Mouse (Mus musculus) forebrain, postnatal 0 days (tissue): Measurements from ENCODE around the gene Uck2. TPM values are rescaled to one million over a fixed set of nuclear protein-coding genes. Genes with fewer than 3 reads are reported as not detected.
A peak's percentile ranks its signal among the peaks of the same experiment; 100 is the strongest.

Experiments
- ATAC-seq: fragments of 200-750 bp; cut with Nextera tagmentation; 2 replicates; pipeline ENCODE4 v1.8.0; 2017; ENCODE audit warnings: mild to moderate bottlenecking, moderate library complexity
- DNase-seq: peaks from one replicate; pipeline ENCODE4 v3.0.0-alpha.2; 2015
- H3K27ac ChIP-seq: fragments of 300-500 bp; sonication (generic); 2 replicates; pipeline ENCODE4 v1.5.1; 2014; ENCODE audit warnings: low read depth, mild to moderate bottlenecking, antibody characterized with exemption, low read length, moderate library complexity, mixed read lengths
- H3K27me3 ChIP-seq: fragments of 300-500 bp; sonication (generic); 2 replicates; pipeline ENCODE4 v1.6.1; 2014; ENCODE audit warnings: mild to moderate bottlenecking, low read length, mixed read lengths; ENCODE audit not compliant: insufficient read depth
- H3K36me3 ChIP-seq: fragments of 300-500 bp; sonication (generic); 2 replicates; pipeline ENCODE4 v1.6.1; 2014; ENCODE audit warnings: mild to moderate bottlenecking, moderate library complexity; ENCODE audit not compliant: insufficient read depth
- H3K4me1 ChIP-seq: fragments of 300-500 bp; sonication (generic); 2 replicates; pipeline ENCODE4 v1.6.1; 2014; ENCODE audit warnings: antibody characterized with exemption; ENCODE audit not compliant: insufficient read depth
- H3K4me2 ChIP-seq: fragments of 300-500 bp; sonication (generic); 2 replicates; pipeline ENCODE4 v1.6.1; 2014; ENCODE audit warnings: low read depth, mild to moderate bottlenecking, moderate library complexity
- H3K4me3 ChIP-seq: fragments of 300-500 bp; sonication (generic); 2 replicates; pipeline ENCODE4 v1.5.1; 2014; ENCODE audit warnings: low read depth, low read length, mixed read lengths
- H3K9ac ChIP-seq: fragments of 300-500 bp; sonication (generic); 2 replicates; pipeline ENCODE4 v1.6.1; 2014; ENCODE audit warnings: mild to moderate bottlenecking
- H3K9me3 ChIP-seq: fragments of 300-500 bp; sonication (generic); 2 replicates; pipeline ENCODE4 v1.6.1; 2016; ENCODE audit warnings: low read length
- CTCF ChIP-seq: sonication (generic); IDR thresholded peaks from 2 replicates; pipeline ENCODE4 v1.5.1; 2016; ENCODE audit warnings: antibody characterized with exemption, control low read depth, low read depth
- WGBS: fragments of 180-500 bp; shearing (Covaris S2); extraction: QIAGEN DNeasy Blood & Tissue Kit; methylation state at CpG from one replicate; pipeline ENCODE4 v1.1.7; 2014; 5-methylcytosine and 5-hydroxymethylcytosine counted together
- polyA plus RNA-seq: library from polyadenylated mRNA; unstranded; fragments of >200 nt; fragmentation: Nextera tagmentation; extraction: Ambion mirVana; gene quantifications from 2 replicates; pipeline ENCODE4 v1.2.1, GENCODE M21; 2015
- total RNA-seq: library from RNA; depleted of rRNA; stranded (reverse); fragments of >200 nt; gene quantifications from 2 replicates; pipeline ENCODE4 v1.2.3, GENCODE M21; 2014

Gene Uck2
- total and polyA plus RNA-seq, 2 experiments from 2014 or later, result 48.2 to 80.7 TPM

- H3K27me3 ChIP-seq, result no peaks in the 10 kb centered on the region
Measured at GRCm38 (mm10) chr1:167236790-167237189, 48.3 kb downstream of the Uck2 start.

GRCm38 (mm10) chr1:167234344-167234743, 50.8 kb downstream of the Uck2 start:
- H3K9ac ChIP-seq, result no peak overlapping the region
- ATAC-seq (no peak), DNase-seq (no peak)
- no peak overlapping the region for H3K4me2 ChIP-seq
- no peaks in the 10 kb centered on the region for H3K27me3 ChIP-seq
- TF ChIP-seq CTCF, result no peak
- H3K9me3 ChIP-seq, result no peaks in the 10 kb centered on the region
- no peak overlapping the region for H3K4me3 ChIP-seq
- H3K36me3 ChIP-seq, result peaks cover 42% of the 10 kb centered on the region
- 94% methylated on average over 10 of the region's 10 CpGs for WGBS
- no peak overlapping the region for H3K27ac ChIP-seq
- H3K4me1 ChIP-seq, result no peaks in the 10 kb centered on the region; the same call in 1 of the 2 replicates

More at GRCm38 (mm10) chr1:167236790-167237189, 48.3 kb downstream of the Uck2 start:
- no peak overlapping the region for H3K27ac ChIP-seq
- WGBS, result 72% methylated on average over 8 of the region's 8 CpGs
- TF ChIP-seq CTCF, result no peak
- H3K9ac ChIP-seq, result no peak overlapping the region
- no peak overlapping the region for H3K4me2 ChIP-seq
- no peaks in the 10 kb centered on the region for H3K9me3 ChIP-seq
- H3K4me3 ChIP-seq, result no peak overlapping the region
- ATAC-seq (no peak), DNase-seq (no peak)
- H3K36me3 ChIP-seq, result peaks cover 37% of the 10 kb centered on the region
- H3K4me1 ChIP-seq, result peaks cover 10% of the 10 kb centered on the region; the same call in 1 of the 2 replicates

DNA sequence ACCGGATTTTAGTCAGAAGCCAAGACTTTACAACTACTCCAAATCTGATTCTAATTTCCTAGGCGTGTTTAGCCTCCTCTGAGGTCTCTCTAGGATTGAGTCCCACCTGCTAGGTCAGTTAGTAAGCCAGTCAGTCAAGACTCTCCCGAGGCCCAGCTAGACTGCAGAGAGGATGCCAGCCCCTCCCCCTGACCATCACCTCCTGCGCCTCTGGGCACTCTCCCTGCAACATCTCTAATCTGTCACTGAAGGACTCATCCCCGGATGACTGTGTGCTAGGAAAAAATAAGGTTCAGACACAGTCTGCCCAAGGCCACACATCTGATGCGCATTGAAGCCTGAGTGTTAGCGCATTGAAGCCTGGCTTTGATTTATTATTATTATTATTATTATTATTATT, 52.2 kb downstream of the Uck2 start:
- DNase-seq (no peak), ATAC-seq (no peak)
- 86% methylated on average over 7 of the region's 7 CpGs for WGBS
- H3K4me2 ChIP-seq, result no peak overlapping the region
- TF ChIP-seq CTCF, result no peak
- no peaks in the 10 kb centered on the region for H3K9me3 ChIP-seq
- no peak overlapping the region for H3K27ac ChIP-seq
- no peaks in the 10 kb centered on the region for H3K27me3 ChIP-seq
- no peak overlapping the region for H3K4me3 ChIP-seq
- no peaks in the 10 kb centered on the region for H3K4me1 ChIP-seq
- peaks cover 51% of the 10 kb centered on the region for H3K36me3 ChIP-seq
- no peak overlapping the region for H3K9ac ChIP-seq

DNA sequence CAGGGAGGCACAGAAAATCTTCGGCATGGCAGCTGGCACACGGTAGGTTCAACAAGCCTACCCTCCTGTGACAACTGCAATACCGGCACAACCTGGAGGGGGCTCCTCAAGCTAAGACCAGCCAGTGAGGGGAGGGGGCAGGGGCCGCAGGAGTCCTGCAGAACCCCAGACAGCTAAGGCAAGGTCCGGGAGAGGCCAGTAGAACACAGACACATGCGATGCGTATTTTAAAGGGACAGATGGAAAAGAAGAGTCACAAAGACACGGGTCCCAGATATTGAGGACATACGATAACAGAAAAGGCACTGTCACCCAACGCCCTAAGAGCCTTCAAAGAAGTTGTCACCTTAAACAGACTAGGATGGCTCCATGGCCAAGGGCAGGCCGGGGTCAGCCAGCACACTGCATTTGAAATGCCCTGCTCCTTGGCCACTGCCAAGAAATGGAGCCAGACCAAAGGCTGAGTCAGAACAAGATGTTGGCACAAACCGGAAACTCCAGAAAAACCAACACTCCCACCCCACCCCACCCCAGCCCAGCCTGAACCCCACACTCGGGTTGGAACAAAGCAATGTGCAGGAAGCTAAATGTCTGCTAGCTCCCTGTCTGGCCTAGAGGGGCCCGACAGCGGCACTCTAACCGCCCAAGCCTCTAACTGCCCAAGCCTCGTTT, 53.4 kb downstream of the Uck2 start:
- DNase-seq (no peak), ATAC-seq (peak; percentile 49; the same call in 1 of the 2 replicates)
- 75% methylated on average over 17 of the region's 17 CpGs for WGBS
- no peak overlapping the region for H3K27ac ChIP-seq
- H3K4me3 ChIP-seq, result no peak overlapping the region
- peaks cover 61% of the 10 kb centered on the region for H3K36me3 ChIP-seq
- no peaks in the 10 kb centered on the region for H3K4me1 ChIP-seq
- peak; percentile 41 for TF ChIP-seq CTCF
- H3K27me3 ChIP-seq, result no peaks in the 10 kb centered on the region
- no peak overlapping the region for H3K4me2 ChIP-seq
- no peaks in the 10 kb centered on the region for H3K9me3 ChIP-seq
- H3K9ac ChIP-seq, result no peak overlapping the region

- ATAC-seq, result peak; percentile 62
- H3K9ac ChIP-seq, result no peak overlapping the region
- WGBS, result 93% methylated on average over 17 of the region's 17 CpGs
- no peaks in the 10 kb centered on the region for H3K4me1 ChIP-seq
- no peak; the same call in 1 of the 2 replicates for TF ChIP-seq CTCF
- no peak overlapping the region for H3K4me3 ChIP-seq
- H3K27ac ChIP-seq, result no peak overlapping the region
- no peak for DNase-seq
- peaks cover 64% of the 10 kb centered on the region for H3K36me3 ChIP-seq
- no peaks in the 10 kb centered on the region for H3K9me3 ChIP-seq
- H3K27me3 ChIP-seq, result no peaks in the 10 kb centered on the region
- no peak overlapping the region for H3K4me2 ChIP-seq
Measured at GRCm38 (mm10) chr1:167230930-167231611, 54.0 kb downstream of the Uck2 start.

DNA sequence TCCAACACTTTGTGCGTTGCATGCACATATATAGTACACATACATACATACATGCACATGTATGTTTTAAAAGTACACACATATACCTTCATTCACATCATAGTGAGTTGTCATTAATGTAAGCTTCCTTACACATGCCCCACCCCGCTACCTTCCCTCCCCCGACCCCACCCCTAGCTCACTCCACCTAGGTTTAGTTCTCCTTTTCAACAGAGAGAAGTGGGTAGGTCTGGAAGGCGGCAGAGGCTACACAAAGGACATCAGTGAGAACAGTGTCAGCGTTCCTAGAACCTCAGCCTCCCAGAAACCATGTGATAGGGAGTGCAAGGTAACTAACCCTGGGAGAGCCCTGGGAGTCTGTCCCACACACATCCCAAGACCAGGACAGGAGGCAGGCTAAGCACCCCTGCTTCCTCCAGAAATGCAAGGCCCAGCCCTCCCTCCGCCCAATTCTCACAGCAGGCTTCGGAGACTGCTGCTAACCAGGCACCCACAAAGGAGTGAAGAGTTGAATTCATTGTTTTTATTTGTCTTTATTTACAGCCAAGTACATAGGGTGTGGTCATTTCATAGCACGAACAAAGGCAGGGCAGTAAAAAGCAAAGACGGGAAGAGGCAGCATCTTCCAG, 62.6 kb downstream of the Uck2 start:
- peaks cover 32% of the 10 kb centered on the region for H3K36me3 ChIP-seq
- no peaks in the 10 kb centered on the region for H3K4me1 ChIP-seq
- H3K9ac ChIP-seq, result no peak overlapping the region
- H3K4me2 ChIP-seq, result no peak overlapping the region
- H3K27me3 ChIP-seq, result no peaks in the 10 kb centered on the region
- H3K9me3 ChIP-seq, result no peaks in the 10 kb centered on the region
- no peak overlapping the region for H3K27ac ChIP-seq
- ATAC-seq (no peak), DNase-seq (no peak)
- TF ChIP-seq CTCF, result no peak
- WGBS, result 82% methylated on average over 9 of the region's 9 CpGs
- no peak overlapping the region for H3K4me3 ChIP-seq
